In the genomic region with DNA sequence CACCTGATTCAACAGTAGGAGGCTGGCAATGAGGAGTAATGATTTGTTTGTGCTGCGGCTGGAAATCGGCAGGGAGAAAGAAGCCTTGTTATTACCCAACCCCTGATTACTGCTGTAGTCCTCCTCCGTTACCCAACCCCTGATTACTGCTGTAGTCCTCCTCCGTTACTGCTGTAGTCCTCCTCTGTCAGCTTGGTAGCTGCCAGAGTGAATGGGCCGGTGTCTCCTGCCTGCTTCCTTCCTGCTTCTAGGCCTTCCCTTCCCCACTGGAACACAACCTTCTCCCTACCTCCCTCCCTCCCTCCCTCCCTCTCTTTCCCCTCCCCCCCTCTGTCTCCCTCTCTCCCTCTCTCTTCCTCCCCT, we compare ENCODE assay signal across 12 mouse cellular contexts. TPM values are rescaled to one million over a fixed set of nuclear protein-coding genes. Genes with fewer than 3 reads are reported as not detected.
DNase-seq lines count a peak whose midpoint lies in the region; ATAC-seq and TF ChIP-seq lines count a peak whose summit lies in the region.
"Had no signal": no experiment of that assay in that cellular context is flagged by ENCODE, and none has a peak within 500 bp of the region (broad histone marks: within the 10 kb centered on the region; RNA-seq: fewer than 3 reads in every experiment).

No protein-coding gene starts in this region.

- no peak overlapping the region for H3K4me3 ChIP-seq in hindbrain, embryonic 13.5 days
- no peak overlapping the region for H3K4me3 ChIP-seq in hindbrain, embryonic 10.5 days
- no peak overlapping the region for H3K4me3 ChIP-seq in thymus, adult 2 months (ENCODE audit: control insufficient read depth, insufficient read depth, low read length)
- no peak overlapping the region for H3K4me3 ChIP-seq in liver, embryonic 11.5 days (ENCODE audit: low read depth, low read length)
- H3K4me3 ChIP-seq: hindbrain, embryonic 15.5 days had no signal

- peaks cover 62% of the 10 kb centered on the region for H3K4me1 ChIP-seq in hindbrain, embryonic 13.5 days (replicated peaks)
- peaks cover 40% of the 10 kb centered on the region for H3K4me1 ChIP-seq in hindbrain, embryonic 10.5 days (replicated peaks)
- H3K4me1 ChIP-seq in thymus, adult 2 months (replicated peaks; ENCODE audit: control insufficient read depth, insufficient read depth, low read length) = peaks cover 20% of the 10 kb centered on the region
- H3K4me1 ChIP-seq in liver, embryonic 11.5 days (replicated peaks; ENCODE audit: control insufficient read depth, insufficient read depth, low read length) = peaks cover 19% of the 10 kb centered on the region

- whole genome bisulfite sequencing in hindbrain, embryonic 13.5 days = 64% methylated on average over 5 of the region's 5 CpGs
- 69% methylated on average over 5 of the region's 5 CpGs for WGBS in hindbrain, embryonic 10.5 days
- 62% methylated on average over 5 of the region's 5 CpGs for WGBS in thymus, adult 2 months
- 51% methylated on average over 5 of the region's 5 CpGs for WGBS in liver, embryonic 11.5 days

- no peak for TF ChIP-seq CTCF in thymus, adult 2 months (IDR thresholded peaks at IDR 0.05; ENCODE audit: borderline replicate concordance, control insufficient read depth, extremely low read depth, insufficient read depth, low read length, poor library complexity)

- no peaks in the 10 kb centered on the region for H3K9me3 ChIP-seq in hindbrain, embryonic 13.5 days
- H3K9me3 ChIP-seq in hindbrain, embryonic 10.5 days = no peaks in the 10 kb centered on the region
- H3K9me3 ChIP-seq in liver, embryonic 11.5 days (ENCODE audit: control insufficient read depth, low read length) = no peaks in the 10 kb centered on the region
- H3K9me3 ChIP-seq: hindbrain, embryonic 15.5 days had no signal

- no peak for DNase-seq in hindbrain, embryonic 10.5 days (ENCODE audit: low spot score)
- DNase-seq in thymus, adult 2 months = no peak
- DNase-seq in thymus, postnatal 4 days = no peak
- DNase-seq in liver, embryonic 11.5 days (ENCODE audit: low spot score) = no peak
- DNase-seq in frontal cortex, postnatal 14 days (ENCODE audit: low spot score in 2 of 2) = no peak

- no peaks in the 10 kb centered on the region for H3K27me3 ChIP-seq in hindbrain, embryonic 13.5 days
- no peaks in the 10 kb centered on the region for H3K27me3 ChIP-seq in hindbrain, embryonic 10.5 days (ENCODE audit: insufficient read depth, poor library complexity, severe bottlenecking)
- H3K27me3 ChIP-seq in thymus, adult 2 months (ENCODE audit: control insufficient read depth, insufficient read depth, low read length) = no peaks in the 10 kb centered on the region
- no peaks in the 10 kb centered on the region for H3K27me3 ChIP-seq in liver, embryonic 11.5 days (replicated peaks; ENCODE audit: control insufficient read depth, insufficient read depth, low read length)
- H3K27me3 ChIP-seq: hindbrain, embryonic 15.5 days had no signal

- 0 out of 2 replicates have a peak overlapping the region, but pooled peaks have one; percentile 35 for H3K9ac ChIP-seq in hindbrain, embryonic 13.5 days
- no peak overlapping the region for H3K9ac ChIP-seq in liver, embryonic 11.5 days (ENCODE audit: low read depth, low read length)
- H3K9ac ChIP-seq: hindbrain, embryonic 15.5 days had no signal

- ATAC-seq in hindbrain, embryonic 13.5 days (ENCODE audit: low FRiP score) = no peak
- no peak for ATAC-seq in liver, embryonic 11.5 days (replicated peaks; ENCODE audit: low FRiP score)
- no peak for ATAC-seq in activated CD4-positive, CD25-positive, alpha-beta regulatory T cell, adult 4 months
- no peak for ATAC-seq in erythroid progenitor cell, adult 5-6 weeks (replicated peaks; ENCODE audit: low FRiP score, poor library complexity, severe bottlenecking)

- TF ChIP-seq POLR2A in thymus, adult 2 months (IDR thresholded peaks at IDR 0.05; ENCODE audit: control insufficient read depth, extremely low read depth, insufficient read depth, low read length, poor library complexity) = no peak

- H3K36me3 ChIP-seq in hindbrain, embryonic 13.5 days = no peaks in the 10 kb centered on the region
- no peaks in the 10 kb centered on the region for H3K36me3 ChIP-seq in hindbrain, embryonic 10.5 days
- H3K36me3 ChIP-seq in thymus, adult 2 months (ENCODE audit: control insufficient read depth, insufficient read depth, low read length) = no peaks in the 10 kb centered on the region
- H3K36me3 ChIP-seq in liver, embryonic 11.5 days (ENCODE audit: control insufficient read depth, insufficient read depth, low read length) = 0 out of 2 replicates have a peak, but pooled peaks cover 2% of the 10 kb centered on the region
- H3K36me3 ChIP-seq: hindbrain, embryonic 15.5 days had no signal

- H3K27ac ChIP-seq in hindbrain, embryonic 13.5 days = no peak overlapping the region
- no peak overlapping the region for H3K27ac ChIP-seq in hindbrain, embryonic 10.5 days
- peak overlapping the region; percentile 33 for H3K27ac ChIP-seq in thymus, adult 2 months (ENCODE audit: control insufficient read depth, insufficient read depth, low read length)
- 0 out of 2 replicates have a peak overlapping the region, but pooled peaks have one; percentile 26 for H3K27ac ChIP-seq in liver, embryonic 11.5 days (ENCODE audit: low read depth, low read length)
- H3K27ac ChIP-seq: hindbrain, embryonic 15.5 days had no signal

- H3K4me2 ChIP-seq in hindbrain, embryonic 13.5 days = no peak overlapping the region
- no peak overlapping the region for H3K4me2 ChIP-seq in liver, embryonic 11.5 days
- H3K4me2 ChIP-seq: hindbrain, embryonic 15.5 days had no signal

RNA-seq across cellular contexts. Expression of a gene that starts 17.7 kb away (rescaled TPM):
- 14.2 and 15.3 TPM in 2 replicates for polyA plus RNA-seq in hindbrain, embryonic 13.5 days (2015; fragmentation: Nextera tagmentation; extraction: Ambion mirVana)
- 12.6 and 14.6 TPM in 2 replicates for polyA plus RNA-seq in hindbrain, embryonic 10.5 days (2016; fragmentation: Nextera tagmentation; extraction: Ambion mirVana)
- 151 and 172 TPM in 2 replicates for polyA plus RNA-seq in thymus, adult 2 months (2012; rRNA removed)
- 15.6 and 16.0 TPM in 2 replicates for polyA plus RNA-seq in liver, embryonic 11.5 days (2014; fragmentation: Nextera tagmentation; extraction: Ambion mirVana)
- 1 to 10 TPM; 6.7 to 8.8 TPM for polyA plus RNA-seq in activated CD4-positive, CD25-positive, alpha-beta regulatory T cell, adult 4 months (2017; shearing (Covaris generic))
- total RNA-seq in erythroid progenitor cell, adult 5-6 weeks (2015; ENCODE audit: low replicate concordance) = 4.6 and 6.8 TPM in 2 replicates
- 2.8 and 4.5 TPM in 2 replicates for total RNA-seq in erythroid progenitor cell, adult 5-6 weeks (2017; ENCODE audit: low replicate concordance)

RNA-seq across cellular contexts. Expression of a gene that starts 35.3 kb away (rescaled TPM):
- polyA plus RNA-seq in hindbrain, embryonic 13.5 days (2015; fragmentation: Nextera tagmentation; extraction: Ambion mirVana) = not detected in 2 replicates
- polyA plus RNA-seq in hindbrain, embryonic 10.5 days (2016; fragmentation: Nextera tagmentation; extraction: Ambion mirVana) = not detected in 2 replicates
- polyA plus RNA-seq in thymus, adult 2 months (2012; rRNA removed) = 0.15 TPM in 1 of 2 replicates, not detected in the other
- polyA plus RNA-seq in liver, embryonic 11.5 days (2014; fragmentation: Nextera tagmentation; extraction: Ambion mirVana) = not detected in 2 replicates
- polyA plus RNA-seq in activated CD4-positive, CD25-positive, alpha-beta regulatory T cell, adult 4 months (2017; shearing (Covaris generic)) = not detected
- total RNA-seq in erythroid progenitor cell, adult 5-6 weeks (2015; ENCODE audit: low replicate concordance) = not detected in 2 replicates
- total RNA-seq in erythroid progenitor cell, adult 5-6 weeks (2017; ENCODE audit: low replicate concordance) = not detected in 2 replicates
- total RNA-seq: adrenal gland, postnatal 4 days; megakaryocyte-erythroid progenitor cell, adult 5-6 weeks; MEL had no signal
- polyA plus RNA-seq: hindbrain, embryonic 15.5 days had no signal

RNA-seq across cellular contexts. Expression of a gene that starts 38.7 kb away (rescaled TPM):
- not detected in 2 replicates for polyA plus RNA-seq in hindbrain, embryonic 13.5 days (2015; fragmentation: Nextera tagmentation; extraction: Ambion mirVana)
- polyA plus RNA-seq in hindbrain, embryonic 10.5 days (2016; fragmentation: Nextera tagmentation; extraction: Ambion mirVana) = not detected in 2 replicates
- polyA plus RNA-seq in thymus, adult 2 months (2012; rRNA removed) = 0.53 and 1.1 TPM in 2 replicates
- not detected in 2 replicates for polyA plus RNA-seq in liver, embryonic 11.5 days (2014; fragmentation: Nextera tagmentation; extraction: Ambion mirVana)
- 1 to 10 TPM; 1.3 to 1.4 TPM for polyA plus RNA-seq in activated CD4-positive, CD25-positive, alpha-beta regulatory T cell, adult 4 months (2017; shearing (Covaris generic))
- total RNA-seq in erythroid progenitor cell, adult 5-6 weeks (2015; ENCODE audit: low replicate concordance) = not detected in 2 replicates
- not detected in 2 replicates for total RNA-seq in erythroid progenitor cell, adult 5-6 weeks (2017; ENCODE audit: low replicate concordance)

RNA-seq across cellular contexts. Expression of a gene that starts 40.5 kb away (rescaled TPM):
- 9.0 and 10.1 TPM in 2 replicates for polyA plus RNA-seq in hindbrain, embryonic 13.5 days (2015; fragmentation: Nextera tagmentation; extraction: Ambion mirVana)
- 3.8 and 4.1 TPM in 2 replicates for polyA plus RNA-seq in hindbrain, embryonic 10.5 days (2016; fragmentation: Nextera tagmentation; extraction: Ambion mirVana)
- 12.8 and 16.1 TPM in 2 replicates for polyA plus RNA-seq in thymus, adult 2 months (2012; rRNA removed)
- polyA plus RNA-seq in liver, embryonic 11.5 days (2014; fragmentation: Nextera tagmentation; extraction: Ambion mirVana) = 2.7 and 3.4 TPM in 2 replicates
- polyA plus RNA-seq in activated CD4-positive, CD25-positive, alpha-beta regulatory T cell, adult 4 months (2017; shearing (Covaris generic)) = 1 to 10 TPM; 1.2 to 1.8 TPM
- not detected in 2 replicates for total RNA-seq in erythroid progenitor cell, adult 5-6 weeks (2015; ENCODE audit: low replicate concordance)
- 0.23 and 0.64 TPM in 2 replicates for total RNA-seq in erythroid progenitor cell, adult 5-6 weeks (2017; ENCODE audit: low replicate concordance)

RNA-seq across cellular contexts. Expression of a gene that starts 47.6 kb away (rescaled TPM):
- not detected in 2 replicates for polyA plus RNA-seq in hindbrain, embryonic 13.5 days (2015; fragmentation: Nextera tagmentation; extraction: Ambion mirVana)
- polyA plus RNA-seq in hindbrain, embryonic 10.5 days (2016; fragmentation: Nextera tagmentation; extraction: Ambion mirVana) = not detected in 2 replicates
- not detected in 2 replicates for polyA plus RNA-seq in thymus, adult 2 months (2012; rRNA removed)
- not detected in 2 replicates for polyA plus RNA-seq in liver, embryonic 11.5 days (2014; fragmentation: Nextera tagmentation; extraction: Ambion mirVana)
- polyA plus RNA-seq in activated CD4-positive, CD25-positive, alpha-beta regulatory T cell, adult 4 months (2017; shearing (Covaris generic)) = not detected
- total RNA-seq in erythroid progenitor cell, adult 5-6 weeks (2015; ENCODE audit: low replicate concordance) = not detected in 2 replicates
- not detected in 2 replicates for total RNA-seq in erythroid progenitor cell, adult 5-6 weeks (2017; ENCODE audit: low replicate concordance)
- total RNA-seq: adrenal gland, postnatal 4 days; megakaryocyte-erythroid progenitor cell, adult 5-6 weeks; MEL had no signal
- polyA plus RNA-seq: hindbrain, embryonic 15.5 days had no signal

Comparison
In these comparisons a context has a peak if more than half of its experiments do, and no peak if none do; other contexts are left out.
1. H3K27ac ChIP-seq: peak in thymus, adult 2 months (single experiment) and liver, embryonic 11.5 days (single experiment); none in hindbrain, embryonic 13.5 days (single experiment) and hindbrain, embryonic 10.5 days (single experiment).